Mouse (Mus musculus): ENCODE data around the gene Gramd4.

The Gramd4 gene

GRCm38 (mm10) chr15:86074171-86074937 lies 16.9 kb downstream of the Gramd4 start:
- peak; percentile 66 for DNase-seq

GRCm38 (mm10) chr15:86075305-86076047 lies 18.0 kb downstream of the Gramd4 start:
- DNase-seq = no peak

GRCm38 (mm10) chr15:86076048-86076315 lies 18.5 kb downstream of the Gramd4 start:
- no peak for DNase-seq

GRCm38 (mm10) chr15:86076378-86076777 lies 18.9 kb downstream of the Gramd4 start:
- DNase-seq = no peak

- DNase-seq = no peak
Measured at GRCm38 (mm10) chr15:86077934-86078333, 20.4 kb downstream of the Gramd4 start.

GRCm38 (mm10) chr15:86078481-86079216 lies 21.2 kb downstream of the Gramd4 start:
- peak; percentile 35 for DNase-seq

DNA sequence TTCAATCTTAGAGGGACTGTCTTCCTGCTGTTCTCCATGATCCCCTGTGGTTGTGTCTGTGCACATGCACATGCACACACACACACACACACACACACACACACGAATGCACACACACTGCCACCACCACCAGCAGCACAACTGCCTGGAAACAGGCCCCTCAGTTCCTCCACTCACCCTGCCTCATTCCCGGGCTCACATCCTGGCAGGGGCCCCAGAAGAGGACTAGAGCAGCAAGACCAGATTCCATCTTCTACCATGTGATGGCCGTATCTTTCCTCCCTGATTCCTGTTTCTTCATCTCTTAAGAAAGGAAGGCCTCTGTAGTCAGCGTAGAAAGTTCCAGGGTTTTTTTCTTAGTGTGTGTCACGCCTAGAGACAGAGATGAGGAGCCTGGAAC lies 22.0 kb downstream of the Gramd4 start:
- DNase-seq = no peak

- DNase-seq = peak; percentile 65
Measured at GRCm38 (mm10) chr15:86079876-86080275, 22.4 kb downstream of the Gramd4 start.

GRCm38 (mm10) chr15:86080408-86080807 lies 22.9 kb downstream of the Gramd4 start:
- no peak for DNase-seq

DNA sequence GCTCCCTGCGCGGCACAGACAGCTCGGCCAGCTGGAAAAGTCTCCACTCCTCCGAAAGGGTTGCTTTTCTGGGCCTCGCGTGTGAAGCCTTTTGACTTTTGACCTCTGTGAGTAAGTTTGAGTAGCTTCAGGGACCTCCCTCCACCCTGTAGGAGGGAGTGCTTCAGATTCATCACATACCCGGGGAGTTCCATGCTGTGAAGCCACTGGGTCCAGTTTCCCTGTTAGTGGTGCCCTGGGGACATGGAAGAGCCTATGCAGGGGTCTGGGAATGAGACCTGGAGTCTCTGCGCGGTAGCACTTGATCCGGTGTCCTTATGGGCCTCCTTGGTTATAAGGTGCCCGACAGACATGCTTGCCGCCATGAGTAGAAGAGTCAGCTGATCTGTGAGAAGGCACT lies 24.2 kb downstream of the Gramd4 start:
- no peak for DNase-seq

- DNase-seq = no peak
Measured at GRCm38 (mm10) chr15:86082551-86082961, 25.1 kb downstream of the Gramd4 start.

- DNase-seq = no peak
Measured at GRCm38 (mm10) chr15:86083261-86083741, 25.8 kb downstream of the Gramd4 start.

- DNase-seq = no peak
Measured at GRCm38 (mm10) chr15:86085301-86086225, 28.1 kb downstream of the Gramd4 start.

GRCm38 (mm10) chr15:86086291-86086706 lies 28.8 kb downstream of the Gramd4 start:
- no peak for DNase-seq

- no peak for DNase-seq
Measured at GRCm38 (mm10) chr15:86087591-86088149, 30.2 kb downstream of the Gramd4 start.

GRCm38 (mm10) chr15:86088266-86088790 lies 30.8 kb downstream of the Gramd4 start:
- DNase-seq = no peak

DNA sequence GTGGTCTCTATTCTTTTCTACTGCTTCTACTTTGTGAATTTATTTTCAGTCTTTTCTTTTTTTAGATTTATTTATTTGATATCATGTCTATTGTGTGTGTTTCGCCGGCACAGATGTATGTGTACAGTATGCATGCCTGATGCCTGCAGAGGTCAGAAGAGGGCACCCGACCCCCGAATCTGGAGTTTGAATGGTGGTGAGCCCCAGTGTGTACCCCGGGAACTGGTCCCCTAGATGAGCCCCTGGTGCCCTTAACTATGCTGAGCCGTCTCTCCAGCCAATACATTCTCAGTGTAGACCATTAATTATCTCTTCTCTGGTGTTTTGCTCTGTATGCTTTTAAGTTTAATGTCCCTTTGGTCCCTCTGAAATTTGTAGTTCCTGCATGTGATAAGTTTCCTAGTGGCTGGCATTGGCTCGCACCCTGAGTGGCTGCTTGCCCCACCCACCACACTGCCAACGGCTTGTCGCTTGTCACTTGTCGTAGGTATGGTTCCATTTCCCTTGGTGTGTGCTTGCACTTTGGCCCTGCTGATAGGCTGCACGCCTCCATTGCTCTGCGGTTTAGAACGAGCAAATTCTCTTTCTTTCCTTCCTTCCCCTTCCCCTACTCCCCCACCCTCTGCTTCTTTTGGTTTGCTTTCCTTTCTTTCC lies 31.7 kb downstream of the Gramd4 start:
- no peak for DNase-seq

- peak; percentile 87 for DNase-seq
Measured at GRCm38 (mm10) chr15:86089991-86090529, 32.6 kb downstream of the Gramd4 start.

DNA sequence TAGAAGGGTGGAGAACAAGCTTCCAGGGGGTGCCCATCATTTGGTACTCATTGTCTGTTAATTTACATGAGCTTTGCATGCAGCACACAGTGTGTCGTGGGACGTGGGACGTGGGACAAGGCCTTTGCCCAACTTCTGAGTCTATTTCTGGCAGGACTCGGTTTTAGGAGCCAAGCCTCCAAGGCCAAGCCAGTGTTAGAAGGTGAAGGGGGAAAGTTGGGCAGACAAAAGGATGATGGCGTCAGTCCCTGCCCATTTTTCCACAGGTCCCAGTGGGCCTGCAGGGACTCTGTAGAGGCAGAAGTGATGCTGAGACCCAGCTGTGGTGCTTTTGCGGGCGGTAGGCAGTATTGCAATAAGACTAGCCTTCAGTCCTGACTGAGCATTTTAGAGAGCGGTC lies 33.1 kb downstream of the Gramd4 start:
- DNase-seq = no peak

- no peak for DNase-seq
Measured at GRCm38 (mm10) chr15:86091201-86091997, 33.9 kb downstream of the Gramd4 start.
